Mouse (Mus musculus) adrenal gland, postnatal 0 days (tissue): ENCODE data around the gene Ahnak. TPM values are rescaled to one million over a fixed set of nuclear protein-coding genes. Genes with fewer than 3 reads are reported as not detected.

Experiments used
- polyA plus RNA-seq: library from polyadenylated mRNA; unstranded; fragments of >200 nt; fragmentation: Nextera tagmentation; extraction: Ambion mirVana; gene quantifications from 2 replicates; pipeline ENCODE4 v1.2.1, GENCODE M21; 2015

The Ahnak gene
- 33.6 and 44.4 TPM in 2 replicates for polyA plus RNA-seq

GRCm38 (mm10) chr19:8989066-8989566 lies at the start of gene Ahnak:
Gene Ahnak, plus strand, starts transcription at chr19:8989284.

GRCm38 (mm10) chr19:8941515-8942217 lies 47.4 kb upstream of the Ahnak start, which contains the start of gene Mta2:
Gene Mta2, plus strand, starts transcription at chr19:8941875.

GRCm38 (mm10) chr19:8953135-8954039 lies 35.7 kb upstream of the Ahnak start, which contains the start of gene Tut1:
Gene Tut1, plus strand, starts transcription at chr19:8953847.

GRCm38 (mm10) chr19:8966590-8967372 lies 22.3 kb upstream of the Ahnak start, which contains the start of gene Eef1g:
Gene Eef1g, plus strand, starts transcription at chr19:8967041.

GRCm38 (mm10) chr19:9087821-9088220 lies 98.7 kb downstream of the Ahnak start, which contains the start of gene Scgb1a1:
Gene Scgb1a1, minus strand, starts transcription at chr19:9087958.

Other genes starting within 250 kb of the Ahnak start
- gene 1700092M07Rik, start 248.6 kb upstream of the Ahnak start, polyA plus RNA-seq: not detected in 2 replicates
- 85.3 and 122 TPM in 2 replicates for gene Stx5a, start 247.9 kb upstream of the Ahnak start, polyA plus RNA-seq
- gene Nxf1, start 232.2 kb upstream of the Ahnak start, polyA plus RNA-seq: 57.3 and 70.5 TPM in 2 replicates
- 187 and 192 TPM in 2 replicates for gene Tmem223, start 218.3 kb upstream of the Ahnak start, polyA plus RNA-seq
- gene Tmem179b, start 214.8 kb upstream of the Ahnak start, polyA plus RNA-seq: 117 and 159 TPM in 2 replicates
- gene Taf6l, start 202.9 kb upstream of the Ahnak start, polyA plus RNA-seq: 14.0 and 14.5 TPM in 2 replicates
- gene Polr2g, start 190.7 kb upstream of the Ahnak start, polyA plus RNA-seq: 250 and 252 TPM in 2 replicates
- gene Zbtb3, start 186.7 kb upstream of the Ahnak start, polyA plus RNA-seq: 3.5 and 3.7 TPM in 2 replicates
- 19.5 and 25.9 TPM in 2 replicates for gene Ttc9c, start 170.0 kb upstream of the Ahnak start, polyA plus RNA-seq
- 2.6 and 4.1 TPM in 2 replicates for gene Hnrnpul2, start 169.3 kb upstream of the Ahnak start, polyA plus RNA-seq
- gene AC129217.1, start 159.5 kb upstream of the Ahnak start, polyA plus RNA-seq: not detected in 2 replicates
- gene Bscl2, start 151.8 kb upstream of the Ahnak start, polyA plus RNA-seq: 50.5 and 77.3 TPM in 2 replicates
- gene Gng3, start 150.1 kb upstream of the Ahnak start, polyA plus RNA-seq: 32.7 and 80.6 TPM in 2 replicates
- gene Lrrn4cl, start 138.5 kb upstream of the Ahnak start, polyA plus RNA-seq: 15.3 and 22.8 TPM in 2 replicates
- 177 and 268 TPM in 2 replicates for gene Ubxn1, start 117.8 kb upstream of the Ahnak start, polyA plus RNA-seq
- 120 and 130 TPM in 2 replicates for gene Uqcc3, start 108.4 kb upstream of the Ahnak start, polyA plus RNA-seq
- gene Lbhd1, start 105.6 kb upstream of the Ahnak start, polyA plus RNA-seq: 69.8 and 70.7 TPM in 2 replicates
- not detected in 2 replicates for gene Gm49403, start 105.4 kb upstream of the Ahnak start, polyA plus RNA-seq
- gene 1810009A15Rik, start 100.4 kb upstream of the Ahnak start, polyA plus RNA-seq: 76.8 and 83.8 TPM in 2 replicates
- gene Gm49416, start 100.4 kb upstream of the Ahnak start, polyA plus RNA-seq: not detected in 2 replicates
- 15.9 and 19.0 TPM in 2 replicates for gene Ints5, start 96.3 kb upstream of the Ahnak start, polyA plus RNA-seq
- gene Ganab, start 91.2 kb upstream of the Ahnak start, polyA plus RNA-seq: 35.9 and 58.5 TPM in 2 replicates
- 35.8 and 37.6 TPM in 2 replicates for gene B3gat3, start 68.9 kb upstream of the Ahnak start, polyA plus RNA-seq
- gene Rom1, start 59.9 kb upstream of the Ahnak start, polyA plus RNA-seq: 10.2 and 10.6 TPM in 2 replicates
- 22.1 and 29.4 TPM in 2 replicates for gene Eml3, start 59.7 kb upstream of the Ahnak start, polyA plus RNA-seq
- 62.8 and 87.3 TPM in 2 replicates for gene Mta2, start 47.4 kb upstream of the Ahnak start, polyA plus RNA-seq
- gene Tut1, start 35.4 kb upstream of the Ahnak start, polyA plus RNA-seq: 11.2 and 17.6 TPM in 2 replicates
- 168 and 205 TPM in 2 replicates for gene Eef1g, start 22.2 kb upstream of the Ahnak start, polyA plus RNA-seq
- gene Scgb1a1, start 98.7 kb downstream of the Ahnak start, polyA plus RNA-seq: 17.1 and 23.9 TPM in 2 replicates
- gene Asrgl1, start 146.4 kb downstream of the Ahnak start, polyA plus RNA-seq: 13.5 and 14.4 TPM in 2 replicates